Mouse (Mus musculus) ovary, postnatal 10 days (tissue): Measurements from ENCODE around the gene Ifnar2.

Source experiments
- DNase-seq: peaks from one replicate; pipeline ENCODE4 v3.0.0; 2022; ENCODE audit warnings: low spot score

The Ifnar2 gene

DNA sequence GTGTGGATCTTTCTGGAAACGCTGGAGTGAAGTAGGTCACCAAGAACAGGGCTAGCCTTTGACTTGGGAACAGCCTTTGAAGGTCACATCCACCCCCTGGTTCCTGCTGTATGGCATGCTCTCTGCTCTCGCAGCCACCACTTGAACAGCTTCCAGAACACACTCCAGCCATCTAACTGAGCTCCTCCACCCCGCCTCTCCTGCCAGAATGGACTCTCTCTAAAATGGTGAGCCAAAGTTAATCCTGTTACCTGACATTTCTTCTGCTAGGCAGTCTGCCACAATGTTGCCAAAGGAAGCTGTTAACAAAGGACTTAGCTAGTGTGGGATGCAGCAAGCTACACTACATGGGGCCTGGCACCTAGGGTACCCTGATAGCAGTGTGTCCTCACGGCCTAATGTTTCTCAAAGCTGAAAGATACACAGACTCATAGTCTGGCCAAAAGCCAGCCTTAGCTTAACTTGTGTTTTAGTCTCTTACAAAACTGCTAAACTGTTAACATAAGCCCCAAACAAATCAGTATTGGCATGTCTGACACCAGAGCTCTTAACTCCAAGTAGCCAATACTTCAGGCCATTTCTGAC is 22.3 kb downstream of the Ifnar2 start:
- no peak for DNase-seq

DNA sequence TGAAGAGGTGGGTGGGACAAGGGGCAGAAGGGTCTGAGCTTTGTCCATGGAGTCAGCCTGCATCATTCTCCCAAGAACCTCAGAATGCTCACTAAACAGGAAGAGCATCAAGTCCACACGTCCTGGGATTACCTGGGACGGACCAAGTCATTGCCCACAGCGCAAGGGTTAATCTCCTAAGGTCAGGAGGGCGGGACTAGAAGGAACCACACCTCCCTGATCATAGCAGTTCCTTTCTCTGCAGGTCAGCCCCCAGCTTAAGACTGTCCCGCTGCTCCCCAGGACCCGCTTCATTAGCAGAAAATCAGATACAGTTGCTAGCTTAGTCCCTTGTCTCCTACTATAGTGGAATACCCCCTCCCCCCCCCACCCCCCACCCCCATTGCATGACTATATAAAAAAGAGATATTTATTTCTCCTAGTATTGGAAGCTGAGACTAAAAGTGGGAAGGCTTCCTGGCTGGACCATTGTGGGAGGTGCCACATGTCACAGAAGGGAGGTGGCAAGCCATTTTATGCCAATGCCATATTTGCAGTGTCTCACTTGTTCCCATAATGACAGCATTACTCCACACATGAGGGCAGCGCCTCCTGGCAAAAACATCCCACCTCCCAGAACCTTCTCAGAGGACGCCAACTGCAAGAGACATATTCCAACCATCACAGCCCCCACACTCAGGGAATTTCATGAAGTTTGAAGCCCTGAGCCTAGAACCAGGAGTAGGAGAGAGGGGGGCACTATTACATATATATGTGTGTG is 23.2 kb downstream of the Ifnar2 start:
- no peak for DNase-seq

DNA sequence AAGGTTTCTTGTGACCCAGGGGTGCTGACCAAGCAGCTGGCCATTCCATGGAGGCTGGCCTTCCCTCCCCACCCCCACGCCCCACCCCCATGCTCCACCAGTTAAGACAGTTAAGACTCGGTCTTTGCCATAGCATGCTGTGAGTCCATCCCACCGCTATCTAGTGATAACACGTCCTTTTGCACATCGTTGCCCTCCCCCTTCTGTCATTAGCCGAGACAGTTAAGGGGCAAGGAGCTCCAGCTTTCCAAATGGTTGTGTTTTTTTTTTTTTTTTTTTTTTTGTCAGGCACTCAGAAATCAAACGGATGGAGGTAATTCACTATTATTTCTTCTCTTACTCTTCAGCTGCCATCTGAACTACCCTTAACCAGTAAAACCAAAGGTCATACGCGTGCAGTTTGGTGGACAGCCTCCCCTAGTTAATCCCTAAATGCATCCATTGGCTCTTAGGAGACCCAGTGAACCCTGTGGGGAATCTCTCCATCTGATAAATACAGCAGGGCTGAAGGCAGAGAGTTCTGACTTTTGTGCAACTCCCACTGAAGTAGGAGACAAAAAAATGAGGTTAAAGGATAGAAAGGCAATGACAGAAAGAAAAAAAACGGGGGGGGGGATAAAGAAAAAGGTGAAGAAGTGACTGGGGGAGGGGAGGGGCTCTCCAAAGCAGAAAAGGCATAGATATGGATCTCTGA is 24.4 kb downstream of the Ifnar2 start:
- no peak for DNase-seq

DNA sequence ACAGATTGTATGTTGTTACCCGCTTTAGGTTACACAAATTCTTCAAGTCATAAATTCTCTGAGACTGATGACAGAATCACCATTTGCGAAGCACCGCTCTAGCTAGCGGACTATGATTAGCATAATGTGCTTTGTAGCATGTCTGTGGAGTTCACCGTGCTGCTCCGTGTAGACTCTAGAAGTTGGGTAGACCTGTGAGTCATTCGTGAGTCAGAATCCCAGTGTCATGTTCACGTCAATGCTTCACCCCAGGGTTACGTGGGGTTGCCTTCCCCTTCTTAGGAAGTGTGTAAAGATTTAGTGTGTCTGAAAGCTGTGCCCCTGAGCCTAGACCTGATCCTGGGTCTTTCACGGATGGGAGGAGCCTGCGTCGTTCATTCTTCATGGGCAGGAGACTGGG is 25.4 kb downstream of the Ifnar2 start:
- no peak for DNase-seq

DNA sequence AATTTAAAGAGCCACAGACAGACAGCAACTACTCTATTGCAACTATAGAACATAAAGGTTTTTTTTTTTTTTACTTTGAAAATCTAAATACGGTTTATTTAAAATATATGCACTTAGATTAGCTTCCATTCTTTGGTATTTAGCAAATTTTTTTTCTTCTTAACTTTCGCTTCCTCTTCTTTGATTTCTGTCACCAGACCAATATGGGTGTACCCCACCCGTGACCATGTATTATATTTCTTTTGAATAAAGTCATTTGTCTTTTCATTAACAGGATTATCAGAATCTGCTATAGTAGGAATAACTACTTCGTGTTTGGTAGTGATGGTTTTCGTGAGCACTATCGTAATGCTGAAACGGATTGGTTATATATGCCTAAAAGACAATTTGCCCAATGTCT is 26.4 kb downstream of the Ifnar2 start:
- no peak for DNase-seq

DNA sequence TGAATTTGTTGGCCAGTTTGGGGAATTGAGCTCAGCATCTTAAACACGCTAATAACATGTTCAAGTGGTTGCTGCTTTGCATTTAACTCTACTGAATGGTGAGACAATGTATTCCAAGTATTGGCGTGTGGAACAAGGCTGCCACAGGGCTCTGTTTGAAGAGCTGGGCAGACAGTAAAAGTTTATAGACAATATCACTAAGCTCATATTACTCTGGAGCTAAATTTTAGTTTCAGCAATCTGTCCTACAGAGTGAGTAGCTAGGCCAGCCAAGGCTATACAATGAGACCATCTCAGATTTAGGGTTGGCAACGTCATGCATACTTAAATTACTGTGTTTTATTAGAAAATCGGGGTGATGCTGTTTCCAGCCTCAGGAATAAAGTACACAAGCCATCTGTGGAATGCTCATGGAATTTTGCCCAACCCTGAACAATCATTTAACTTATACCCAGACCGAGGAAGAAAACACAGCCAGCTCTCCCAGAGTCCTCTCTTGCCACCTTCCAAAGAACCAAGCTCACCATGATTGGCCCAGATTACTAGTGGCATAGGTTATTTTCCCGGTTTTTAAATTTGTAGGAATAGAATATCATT is 29.1 kb downstream of the Ifnar2 start:
- no peak for DNase-seq

DNA sequence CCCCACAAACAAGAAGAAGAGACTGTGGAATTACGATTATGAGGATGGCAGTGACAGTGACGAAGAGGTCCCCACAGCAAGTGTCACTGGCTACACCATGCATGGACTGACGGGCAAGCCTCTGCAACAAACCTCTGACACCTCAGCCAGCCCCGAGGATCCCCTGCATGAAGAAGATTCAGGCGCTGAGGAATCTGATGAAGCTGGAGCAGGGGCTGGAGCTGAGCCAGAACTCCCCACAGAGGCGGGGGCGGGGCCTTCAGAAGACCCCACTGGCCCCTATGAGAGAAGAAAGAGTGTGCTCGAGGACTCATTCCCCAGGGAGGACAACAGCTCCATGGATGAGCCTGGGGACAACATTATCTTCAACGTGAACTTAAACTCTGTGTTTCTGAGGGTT is 31.2 kb downstream of the Ifnar2 start:
- no peak for DNase-seq

DNA sequence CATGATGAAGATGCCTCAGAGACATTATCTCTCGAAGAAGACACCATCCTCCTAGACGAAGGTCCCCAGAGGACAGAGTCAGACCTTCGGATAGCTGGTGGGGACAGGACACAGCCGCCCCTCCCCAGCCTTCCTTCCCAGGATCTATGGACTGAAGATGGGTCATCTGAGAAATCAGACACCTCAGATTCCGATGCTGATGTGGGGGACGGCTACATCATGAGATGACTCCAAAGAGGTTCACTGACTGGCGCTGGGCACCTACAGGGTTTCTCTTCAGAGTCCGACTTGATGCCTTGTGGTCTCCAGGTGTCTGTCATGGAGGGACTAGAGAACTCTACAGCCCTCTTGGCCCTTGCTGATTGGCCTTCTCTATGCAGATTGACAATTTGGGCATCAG is 31.6 kb downstream of the Ifnar2 start:
- no peak for DNase-seq

DNA sequence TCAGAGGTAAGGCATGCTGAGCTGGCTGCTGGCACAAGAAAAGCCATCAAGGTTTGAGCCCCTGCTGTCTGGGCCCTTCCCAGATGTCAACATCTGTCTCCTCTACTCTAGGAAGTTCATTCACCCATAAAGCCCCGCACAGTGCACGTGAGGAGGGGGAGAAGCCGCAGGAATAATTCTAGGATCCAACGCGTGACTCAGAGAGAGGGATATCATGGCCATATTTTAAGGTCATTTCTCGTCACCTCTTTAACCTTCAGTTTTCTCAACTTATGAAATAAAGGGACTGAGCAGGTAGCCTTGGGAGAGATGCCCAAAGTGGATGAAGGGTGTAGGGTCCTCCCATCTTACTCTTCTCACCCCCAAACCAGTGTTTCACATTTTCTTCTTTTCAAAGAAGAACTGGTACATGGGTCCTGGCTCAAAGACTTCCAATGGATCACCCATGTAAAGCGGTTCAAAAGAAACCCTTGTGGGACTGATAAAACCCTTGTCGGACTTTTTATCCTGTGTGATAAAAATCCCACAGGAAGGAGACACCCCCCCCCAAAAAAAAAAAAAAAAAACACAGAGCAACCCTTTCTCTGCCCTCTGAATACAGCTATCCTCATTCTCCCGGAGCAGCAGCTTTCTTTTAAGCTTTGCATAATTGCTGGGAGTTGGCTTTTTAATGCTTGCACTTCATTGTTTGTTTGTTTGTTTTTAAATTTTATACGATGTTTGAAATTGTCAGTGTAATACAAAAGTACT is 32.4 kb downstream of the Ifnar2 start:
- DNase-seq, result no peak

DNA sequence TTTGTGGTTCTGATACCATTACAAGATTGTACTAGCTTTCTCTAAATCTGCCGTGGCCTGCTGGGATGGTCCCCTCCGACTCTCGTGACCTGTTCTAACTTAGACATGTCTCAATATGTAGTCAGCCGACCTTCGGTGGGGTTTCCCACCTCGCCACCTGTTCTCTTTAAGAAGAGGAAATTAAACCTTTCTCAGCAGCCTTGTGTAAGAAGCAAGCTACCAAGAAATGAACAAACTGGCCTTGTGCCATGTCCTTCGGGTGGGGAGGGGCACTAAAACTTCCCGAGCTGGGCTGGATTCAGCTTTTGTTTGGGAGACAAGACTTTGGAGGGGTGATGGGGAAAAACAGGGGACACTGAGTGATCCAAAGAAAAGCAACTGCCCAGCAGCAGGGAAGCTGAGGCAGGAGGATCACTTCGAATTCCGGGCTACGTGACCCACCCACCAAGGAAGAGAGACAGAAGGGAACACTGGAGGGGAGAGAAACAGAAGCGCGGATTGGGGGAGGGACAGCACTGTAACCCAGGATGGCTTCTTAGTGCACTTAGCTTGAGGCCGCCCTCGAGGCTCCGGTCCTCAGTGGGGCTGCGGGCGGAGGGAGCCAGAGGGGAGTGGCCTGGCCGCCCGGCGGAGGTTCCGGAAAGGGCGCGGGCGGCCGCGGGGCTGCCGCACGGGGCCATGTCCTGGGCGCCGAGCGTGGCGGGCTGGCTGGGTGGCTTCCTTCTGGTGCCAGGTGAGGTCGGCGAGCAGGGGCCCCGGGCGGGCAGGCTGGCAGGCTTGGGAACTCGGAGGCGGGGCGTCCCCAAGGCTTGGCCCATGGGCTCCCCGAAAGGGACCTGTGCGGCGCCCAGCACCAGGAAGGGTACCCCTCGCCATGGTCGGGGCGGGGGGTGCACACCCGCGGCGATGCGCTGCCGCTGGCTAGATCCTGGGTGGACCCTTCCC is 33.3 kb downstream of the Ifnar2 start, which contains the start of gene Il10rb:
Il10rb (plus strand) TSS at position 525 of the 945 bp plus-strand sequence.
- DNase-seq, result peak; percentile 52

DNA sequence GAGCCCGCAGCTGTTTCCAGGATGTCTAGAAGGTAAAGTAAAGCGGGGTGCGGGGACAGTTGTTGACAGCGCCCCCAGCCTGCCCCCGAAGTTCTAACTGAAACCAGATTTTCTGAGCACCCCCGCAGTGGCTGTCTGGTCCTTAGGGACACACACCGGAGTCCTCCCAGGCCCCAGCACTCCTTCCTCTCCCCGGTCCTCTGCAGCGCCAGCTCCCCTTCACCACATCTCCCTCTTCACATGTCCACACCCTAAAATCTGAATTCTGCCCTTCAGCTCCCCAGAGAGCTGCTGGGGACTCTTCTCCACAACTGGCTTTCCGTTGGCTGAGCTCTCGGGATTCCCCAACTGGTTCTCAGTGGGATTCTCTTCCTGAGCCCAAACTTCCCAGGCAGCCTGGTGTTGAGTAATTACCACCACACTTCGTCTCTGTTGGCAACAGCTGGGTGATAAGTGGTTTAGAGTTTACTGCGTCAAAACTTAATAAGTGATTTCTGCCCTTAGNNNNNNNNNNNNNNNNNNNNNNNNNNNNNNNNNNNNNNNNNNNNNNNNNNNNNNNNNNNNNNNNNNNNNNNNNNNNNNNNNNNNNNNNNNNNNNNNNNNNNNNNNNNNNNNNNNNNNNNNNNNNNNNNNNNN is 34.1 kb downstream of the Ifnar2 start:
- DNase-seq, result peak; percentile 33

DNA sequence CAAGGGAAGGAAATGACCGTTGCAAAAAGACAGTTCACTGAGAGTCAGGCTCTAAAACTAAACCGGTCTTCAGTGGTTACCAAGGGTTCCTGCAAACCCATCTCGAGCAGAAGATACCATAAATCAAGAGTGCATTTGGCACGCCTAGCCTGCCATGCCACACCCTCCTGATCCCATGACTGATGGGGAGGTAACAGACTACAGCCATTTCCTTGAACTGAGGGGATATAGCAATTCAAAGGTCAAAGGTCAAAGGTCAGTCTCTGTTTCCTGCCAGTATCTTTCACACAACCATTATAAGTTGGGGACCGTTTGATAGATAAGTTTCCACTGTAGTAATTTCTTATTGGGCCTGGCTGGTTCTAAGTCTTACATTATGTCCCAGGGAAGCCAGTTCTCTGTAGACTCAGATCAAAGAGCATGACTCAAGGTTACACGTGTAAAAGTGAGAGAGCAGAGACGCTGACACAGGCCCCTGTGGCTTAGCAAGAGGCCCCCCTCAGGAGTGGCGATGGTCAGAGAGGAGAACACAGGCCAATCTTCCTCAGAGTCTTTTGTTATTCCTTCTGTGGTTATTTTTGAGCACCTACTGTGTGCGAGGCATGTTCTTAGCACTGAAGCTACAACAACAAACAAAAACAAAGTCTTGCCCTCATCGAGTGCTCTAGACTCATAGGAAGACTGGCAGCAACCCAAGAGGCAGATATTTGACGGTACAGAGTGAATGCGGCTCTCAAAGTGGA is 40.7 kb downstream of the Ifnar2 start:
- no peak for DNase-seq

DNA sequence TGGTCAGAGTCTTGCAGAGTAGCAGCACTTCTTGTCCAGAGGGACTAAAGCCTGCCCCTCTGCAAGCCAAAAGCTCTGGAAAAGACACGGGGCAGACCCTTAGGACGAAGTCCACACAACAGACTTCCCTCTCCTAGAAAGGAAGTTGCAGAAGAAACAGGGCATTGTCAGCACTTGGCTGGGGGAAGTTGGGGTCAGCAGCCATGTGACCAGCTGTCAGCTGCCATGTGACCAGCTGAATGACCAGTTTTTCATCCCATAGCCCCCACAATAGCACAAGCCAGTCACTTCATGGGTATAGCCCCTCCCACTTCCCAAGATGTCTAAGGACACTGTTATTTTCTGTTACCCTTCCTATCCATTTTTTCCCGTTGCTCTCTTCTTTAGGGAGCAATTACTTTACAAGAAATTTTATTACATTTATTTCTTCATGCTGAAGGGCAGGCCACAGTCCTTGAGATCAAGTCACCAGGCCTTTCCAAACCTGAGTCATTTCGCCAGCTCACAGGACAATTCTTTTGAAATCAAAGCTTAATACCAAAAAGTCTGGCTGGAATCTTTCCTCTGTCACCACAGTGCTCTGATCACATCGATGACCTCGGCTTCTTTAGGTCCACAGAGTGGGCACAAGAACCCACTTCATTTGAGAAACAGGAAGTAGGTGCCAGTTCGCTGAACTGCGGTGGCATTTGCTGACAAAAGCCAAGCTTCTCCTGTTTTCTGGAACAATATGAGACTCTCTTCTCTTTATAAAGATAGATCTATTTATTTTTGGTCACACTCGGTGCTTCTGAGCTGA is 43.0 kb downstream of the Ifnar2 start:
- no peak for DNase-seq

DNA sequence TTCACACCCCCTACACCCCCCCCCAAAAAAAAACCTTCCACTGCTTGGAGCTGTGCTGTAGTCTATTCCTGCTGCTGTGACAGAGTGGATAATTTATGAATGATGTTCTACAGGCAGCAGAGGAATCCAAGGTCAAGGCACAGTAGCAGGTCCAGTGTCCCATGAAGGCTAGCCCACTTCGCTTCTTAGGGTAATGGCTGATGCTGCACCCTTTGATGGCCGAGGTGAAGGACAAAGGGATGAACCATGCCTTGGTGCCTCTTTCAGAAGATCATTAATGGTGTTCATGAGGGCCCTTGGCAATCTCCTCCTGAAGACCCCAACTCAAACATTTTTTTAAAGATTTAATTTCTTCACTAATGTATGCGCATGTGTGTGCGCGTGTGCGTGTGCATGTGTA is 43.8 kb downstream of the Ifnar2 start:
- DNase-seq, result no peak

DNA sequence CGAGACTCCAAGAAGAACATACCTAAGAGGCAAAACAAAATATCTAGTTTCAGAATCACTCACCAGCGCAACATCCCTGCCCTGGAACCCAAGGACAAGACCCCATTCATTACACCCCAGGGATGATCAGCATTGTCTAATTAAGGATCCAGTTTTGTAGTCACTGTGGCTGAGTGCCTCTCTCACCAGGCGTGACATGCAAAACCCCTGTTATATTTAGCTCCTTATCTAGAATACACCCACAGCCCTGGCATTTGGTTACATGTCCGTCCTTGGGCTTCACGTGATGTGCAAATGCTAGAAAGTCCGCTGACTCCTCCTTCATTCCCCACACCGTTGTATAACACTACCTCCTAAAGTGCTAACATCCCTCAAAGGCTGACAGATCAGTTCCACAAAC is 44.4 kb downstream of the Ifnar2 start:
- DNase-seq, result no peak

DNA sequence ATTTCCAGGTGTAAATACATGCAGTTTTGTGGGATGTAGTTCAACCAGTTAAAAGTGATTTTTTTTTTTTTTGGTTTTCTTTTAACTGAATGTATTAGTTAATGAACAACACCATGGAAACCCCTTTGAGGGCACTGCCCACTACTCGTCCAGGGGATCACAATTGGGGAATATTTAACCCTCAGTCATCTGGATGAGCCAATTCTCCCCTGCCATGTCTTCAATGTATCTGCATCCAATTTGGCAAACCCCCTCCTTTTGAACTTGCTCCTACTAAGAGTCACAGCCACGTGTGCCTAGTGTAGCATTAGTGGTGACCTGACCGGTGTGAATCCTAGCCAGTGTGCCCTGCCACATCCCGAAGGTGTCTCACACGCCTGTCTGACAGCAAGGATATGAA is 45.9 kb downstream of the Ifnar2 start:
- no peak for DNase-seq

DNA sequence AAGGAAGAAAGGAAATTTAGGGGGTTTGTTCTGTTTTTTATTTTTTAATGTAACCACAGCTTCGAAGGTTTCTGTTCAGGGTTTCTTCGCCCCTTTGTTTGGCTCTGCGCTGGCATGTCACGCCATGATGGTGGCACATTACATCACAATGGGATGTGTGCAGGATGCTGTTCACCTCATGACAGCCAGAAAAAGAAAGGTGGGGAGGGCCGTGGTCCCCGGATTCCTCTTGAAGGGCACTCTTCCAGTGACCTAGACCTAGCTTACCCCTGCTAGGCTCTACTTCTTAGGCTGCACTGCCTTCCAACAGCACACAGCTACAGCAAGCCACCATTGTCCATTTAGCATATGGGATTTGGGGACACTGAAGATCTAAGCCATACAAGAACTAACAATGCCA is 53.2 kb downstream of the Ifnar2 start:
- no peak for DNase-seq

DNA sequence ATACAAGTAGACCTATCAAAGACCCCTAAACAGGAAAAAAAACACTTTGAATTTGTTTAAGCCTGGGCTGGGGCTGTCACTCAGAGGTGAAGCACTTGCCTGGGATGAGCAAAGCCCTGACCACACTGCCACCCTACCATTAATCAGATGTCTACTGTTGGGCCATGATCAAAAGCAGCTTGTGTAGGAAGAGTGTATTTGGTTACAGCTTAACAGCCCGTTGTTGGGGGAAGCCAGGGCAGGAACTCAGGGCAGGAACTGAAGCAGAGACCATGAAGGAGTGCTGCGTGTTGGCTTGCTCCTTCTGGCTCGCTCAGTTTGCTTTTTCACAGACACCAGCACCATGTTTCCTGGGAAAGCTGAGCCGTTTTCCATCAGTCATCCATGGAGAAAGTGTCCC is 54.0 kb downstream of the Ifnar2 start:
- no peak for DNase-seq

DNA sequence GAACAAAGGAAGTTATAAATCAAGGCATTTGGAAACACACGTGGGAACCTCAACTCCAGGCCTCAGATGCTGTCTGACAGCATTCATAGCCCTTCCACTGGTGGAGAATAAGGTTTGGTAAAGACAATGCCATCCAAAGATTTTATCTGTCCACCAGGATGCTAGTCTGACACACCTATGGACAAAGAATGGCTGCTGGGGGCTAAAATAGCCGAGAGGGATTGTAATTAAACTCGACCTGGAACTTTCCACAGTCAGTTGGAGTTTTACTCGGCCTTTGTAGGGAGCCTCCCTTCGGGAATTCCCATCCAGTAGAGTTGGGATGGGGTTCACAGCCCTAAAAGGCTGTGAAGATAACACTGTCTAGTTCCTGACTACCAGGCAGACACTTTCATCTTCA is 54.9 kb downstream of the Ifnar2 start:
- DNase-seq, result no peak
